Mouse (Mus musculus) lung, postnatal 10 days (tissue): ENCODE measurements at regions not wholly inside any gene's neighbourhood (a gene's known extent, or its start where the extent isn't known, plus 50 kb on each side); places are given as distances from the start of the nearest gene placed in this dataset.
A peak's percentile ranks its signal among the peaks of the same experiment; 100 is the strongest.

Experiments
- DNase-seq: peaks from one replicate; pipeline ENCODE4 v3.0.0; 2021

GRCm38 (mm10) chr16:77301270-77302171 is 288.0 kb downstream of the Usp25 start:
- DNase-seq, result no peak

GRCm38 (mm10) chr16:77300572-77301213 is 287.2 kb downstream of the Usp25 start:
- DNase-seq, result no peak

GRCm38 (mm10) chr16:77295574-77296355 is 282.3 kb downstream of the Usp25 start:
- no peak for DNase-seq

GRCm38 (mm10) chr16:77292317-77292771 is 278.8 kb downstream of the Usp25 start:
- no peak for DNase-seq

GRCm38 (mm10) chr16:77291723-77292316 is 278.3 kb downstream of the Usp25 start:
- DNase-seq, result no peak

- DNase-seq, result no peak
Measured at GRCm38 (mm10) chr16:77284205-77284604, 270.7 kb downstream of the Usp25 start.

GRCm38 (mm10) chr16:77279916-77280315 is 266.4 kb downstream of the Usp25 start:
- no peak for DNase-seq

- DNase-seq, result no peak
Measured at GRCm38 (mm10) chr16:77279495-77279894, 266.0 kb downstream of the Usp25 start.

GRCm38 (mm10) chr16:77273306-77273705 is 259.8 kb downstream of the Usp25 start:
- DNase-seq, result no peak

- no peak for DNase-seq
Measured at GRCm38 (mm10) chr16:77268926-77269325, 255.4 kb downstream of the Usp25 start.

- DNase-seq, result no peak
Measured at GRCm38 (mm10) chr16:77267679-77268078, 254.2 kb downstream of the Usp25 start.

GRCm38 (mm10) chr16:77252349-77252748 is 238.8 kb downstream of the Usp25 start:
- no peak for DNase-seq

GRCm38 (mm10) chr16:77251422-77251821 is 237.9 kb downstream of the Usp25 start:
- DNase-seq, result no peak

GRCm38 (mm10) chr16:77240876-77241275 is 227.4 kb downstream of the Usp25 start:
- DNase-seq, result no peak

GRCm38 (mm10) chr16:77239176-77239790 is 225.8 kb downstream of the Usp25 start:
- no peak for DNase-seq

- no peak for DNase-seq
Measured at GRCm38 (mm10) chr16:77238358-77239175, 225.1 kb downstream of the Usp25 start.

GRCm38 (mm10) chr16:77237631-77238357 is 224.3 kb downstream of the Usp25 start:
- no peak for DNase-seq

- DNase-seq, result no peak
Measured at GRCm38 (mm10) chr16:77237272-77237603, 223.7 kb downstream of the Usp25 start.

GRCm38 (mm10) chr16:77236509-77237271 is 223.2 kb downstream of the Usp25 start:
- peak; percentile 45 for DNase-seq

- DNase-seq, result no peak
Measured at GRCm38 (mm10) chr16:77236021-77236420, 222.5 kb downstream of the Usp25 start.
